Comparison of ENCODE assay signal across 7 mouse cellular contexts in the genomic region with DNA sequence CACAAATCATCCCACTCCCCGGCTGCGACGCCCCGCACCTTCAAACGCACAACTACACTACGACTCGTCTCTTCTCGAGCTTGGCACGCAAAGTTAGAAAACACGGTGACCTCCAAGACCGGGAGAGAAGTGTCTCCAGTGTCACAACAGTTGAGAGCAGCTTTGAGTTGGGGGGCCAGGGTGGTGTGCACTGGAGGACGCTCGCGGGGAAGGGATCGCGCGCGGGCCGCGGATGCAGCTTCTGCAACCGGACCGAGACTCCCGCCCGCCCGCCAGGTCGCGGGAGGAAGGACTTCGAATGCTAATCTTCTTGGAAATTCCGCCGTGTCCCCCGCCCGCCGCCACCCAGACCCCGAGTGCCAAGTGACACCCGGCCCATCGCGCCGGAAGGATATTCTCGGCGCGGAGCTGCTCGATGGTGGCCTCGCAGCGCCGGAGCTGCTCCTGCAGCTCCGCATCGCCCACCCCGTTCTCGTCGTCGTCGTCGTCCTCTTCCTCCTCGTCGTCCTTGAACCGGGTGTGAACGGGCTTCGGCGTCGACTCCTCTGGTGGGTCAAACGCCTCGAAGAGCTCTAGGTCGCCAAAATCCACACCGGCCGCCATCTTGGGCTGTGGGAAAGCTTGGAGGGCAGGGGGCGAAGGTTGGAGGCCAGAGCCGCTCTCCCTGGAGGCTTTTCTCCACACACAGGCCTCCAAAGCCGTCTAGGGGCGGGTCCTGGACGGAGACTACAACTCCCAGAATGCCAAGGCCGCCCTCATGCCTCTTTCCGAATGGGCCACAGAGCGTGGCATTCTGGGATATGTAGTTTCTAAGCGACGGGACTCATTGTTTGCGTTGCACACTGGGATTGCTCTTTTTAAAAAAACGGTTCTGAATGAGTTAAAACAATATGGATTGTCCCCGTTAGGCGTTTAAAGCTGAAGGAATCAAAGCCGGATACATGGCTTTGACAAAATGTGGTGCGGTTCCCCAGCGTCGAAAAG. TPM values are rescaled to one million over a fixed set of nuclear protein-coding genes. Genes with fewer than 3 reads are reported as not detected.
DNase-seq lines count a peak whose midpoint lies in the region; ATAC-seq lines count a peak whose summit lies in the region.

A gene (minus strand): TSS at position 773 of the 984 bp plus-strand sequence.

- peak within 1 kb of the TSS; percentile 71 for H3K27ac ChIP-seq in embryonic facial prominence, embryonic 11.5 days (replicated peaks; ENCODE audit: low read depth, low read length)
- H3K27ac ChIP-seq in limb, embryonic 10.5 days = peak within 1 kb of the TSS; percentile 95
- peak within 1 kb of the TSS; percentile 87 for H3K27ac ChIP-seq in midbrain, embryonic 13.5 days

- H3K9ac ChIP-seq in embryonic facial prominence, embryonic 11.5 days (replicated peaks; ENCODE audit: low read length) = peak within 1 kb of the TSS; percentile 86
- peak within 1 kb of the TSS; percentile 89 for H3K9ac ChIP-seq in midbrain, embryonic 13.5 days (replicated peaks)

- peak; percentile 96 for DNase-seq in adrenal gland, postnatal 14 days
- DNase-seq in embryonic facial prominence, embryonic 11.5 days (ENCODE audit: low spot score) = peak; percentile 99
- peak; percentile 97 for DNase-seq in kidney, adult 11 months
- DNase-seq in limb, embryonic 10.5 days (ENCODE audit: low spot score) = peak; percentile 93
- DNase-seq in spleen, adult 12 weeks (ENCODE audit: low spot score) = peak; percentile 92

- H3K4me2 ChIP-seq in embryonic facial prominence, embryonic 11.5 days (ENCODE audit: low read depth, low read length) = peak within 1 kb of the TSS; percentile 48
- H3K4me2 ChIP-seq in midbrain, embryonic 13.5 days (replicated peaks) = peak within 1 kb of the TSS; percentile 91

- no peaks in the 10 kb centered on the region for H3K27me3 ChIP-seq in embryonic facial prominence, embryonic 11.5 days (ENCODE audit: control insufficient read depth, insufficient read depth, low read length)
- no peaks in the 10 kb centered on the region for H3K27me3 ChIP-seq in limb, embryonic 10.5 days (ENCODE audit: low read depth, poor library complexity, severe bottlenecking)
- H3K27me3 ChIP-seq in midbrain, embryonic 13.5 days = no peaks in the 10 kb centered on the region

- 0% methylated on average over 80 of the region's 83 CpGs for WGBS in embryonic facial prominence, embryonic 11.5 days
- under 1% methylated on average over 83 of the region's 83 CpGs for WGBS in limb, embryonic 10.5 days
- WGBS in midbrain, embryonic 13.5 days = under 1% methylated on average over 83 of the region's 83 CpGs

- H3K9me3 ChIP-seq in embryonic facial prominence, embryonic 11.5 days (replicated peaks; ENCODE audit: control insufficient read depth, low read length) = no peaks in the 10 kb centered on the region
- no peaks in the 10 kb centered on the region for H3K9me3 ChIP-seq in limb, embryonic 10.5 days (replicated peaks)
- no peaks in the 10 kb centered on the region for H3K9me3 ChIP-seq in midbrain, embryonic 13.5 days

- peak within 1 kb of the TSS; percentile 82 for H3K4me3 ChIP-seq in embryonic facial prominence, embryonic 11.5 days (ENCODE audit: low read depth, low read length)
- H3K4me3 ChIP-seq in limb, embryonic 10.5 days = peak within 1 kb of the TSS; percentile 85
- peak within 1 kb of the TSS; percentile 78 for H3K4me3 ChIP-seq in midbrain, embryonic 13.5 days (replicated peaks)

- no peaks in the 10 kb centered on the region; the same call in none of the 2 replicates for H3K36me3 ChIP-seq in embryonic facial prominence, embryonic 11.5 days (replicated peaks; ENCODE audit: control insufficient read depth, insufficient read depth, low read depth, low read length)
- peaks cover 32% of the 10 kb centered on the region for H3K36me3 ChIP-seq in limb, embryonic 10.5 days
- H3K36me3 ChIP-seq in midbrain, embryonic 13.5 days = peaks cover 18% of the 10 kb centered on the region

- peak; percentile 99 for ATAC-seq in embryonic facial prominence, embryonic 11.5 days (replicated peaks; ENCODE audit: insufficient number of reproducible peaks, low FRiP score, low TSS enrichment, low read depth)
- ATAC-seq in granulocyte monocyte progenitor cell, adult 5-6 weeks (replicated peaks; ENCODE audit: poor library complexity, severe bottlenecking) = peak; percentile 99
- ATAC-seq in midbrain, embryonic 13.5 days = peak; percentile 100

- no peaks in the 10 kb centered on the region; the same call in 1 of the 2 replicates for H3K4me1 ChIP-seq in embryonic facial prominence, embryonic 11.5 days (ENCODE audit: control insufficient read depth, insufficient read depth, low read length)
- H3K4me1 ChIP-seq in limb, embryonic 10.5 days = peaks cover 28% of the 10 kb centered on the region
- peaks cover 35% of the 10 kb centered on the region for H3K4me1 ChIP-seq in midbrain, embryonic 13.5 days (replicated peaks)

RNA-seq across cellular contexts. Expression of the gene that starts here (rescaled TPM):
- 46.9 and 58.0 TPM in 2 replicates for total RNA-seq in adrenal gland, postnatal 14 days (2021)
- 70.3 and 80.5 TPM in 2 replicates for polyA plus RNA-seq in embryonic facial prominence, embryonic 11.5 days (2014; fragmentation: Nextera tagmentation; extraction: Ambion mirVana)
- 53.7 and 66.1 TPM in 2 replicates for total RNA-seq in granulocyte monocyte progenitor cell, adult 5-6 weeks (2014; fragmentation: Nextera tagmentation)
- total RNA-seq in granulocyte monocyte progenitor cell, adult 5-6 weeks (2017) = 53.5 and 80.9 TPM in 2 replicates
- polyA plus RNA-seq in limb, embryonic 10.5 days (2016; fragmentation: Nextera tagmentation; extraction: Ambion mirVana) = 98.1 and 111 TPM in 2 replicates
- 81.8 and 83.6 TPM in 2 replicates for polyA plus RNA-seq in midbrain, embryonic 13.5 days (2015; fragmentation: Nextera tagmentation; extraction: Ambion mirVana)

Comparison
In these comparisons a context has a peak if more than half of its experiments do, and no peak if none do; other contexts are left out.
1. Peak in every context shown above with its lines: DNase-seq, ATAC-seq, H3K4me3 ChIP-seq and H3K27ac ChIP-seq.